Mouse (Mus musculus): ENCODE data around the gene Gpc4.
A peak's percentile ranks its signal among the peaks of the same experiment; 100 is the strongest.

Gpc4 gene

GRCm38 (mm10) chrX:52151100-52151499, 14.0 kb downstream of the Gpc4 start:
- peak; percentile 16 for DNase-seq (ENCODE audit: inconsistent ontology term)

GRCm38 (mm10) chrX:52145563-52145962, 19.5 kb downstream of the Gpc4 start:
- no peak for DNase-seq (ENCODE audit: inconsistent ontology term)

- no peak for DNase-seq (ENCODE audit: inconsistent ontology term)
These were observed 20.6 kb downstream of the Gpc4 start for GRCm38 (mm10) chrX:52144491-52144890.

GRCm38 (mm10) chrX:52140316-52140715, 24.7 kb downstream of the Gpc4 start:
- DNase-seq (ENCODE audit: inconsistent ontology term) = no peak

GRCm38 (mm10) chrX:52138461-52139075, 26.5 kb downstream of the Gpc4 start:
- DNase-seq (ENCODE audit: inconsistent ontology term) = no peak

GRCm38 (mm10) chrX:52138033-52138432, 27.0 kb downstream of the Gpc4 start:
- DNase-seq (ENCODE audit: inconsistent ontology term) = no peak

- no peak for DNase-seq (ENCODE audit: inconsistent ontology term)
These were observed 28.5 kb downstream of the Gpc4 start for GRCm38 (mm10) chrX:52136525-52136924.

- no peak for DNase-seq (ENCODE audit: inconsistent ontology term)
These were observed 35.4 kb downstream of the Gpc4 start for GRCm38 (mm10) chrX:52129604-52130003.

GRCm38 (mm10) chrX:52128794-52129193, 36.3 kb downstream of the Gpc4 start:
- DNase-seq (ENCODE audit: inconsistent ontology term) = no peak

- DNase-seq (ENCODE audit: inconsistent ontology term) = no peak
These were observed 51.4 kb downstream of the Gpc4 start for GRCm38 (mm10) chrX:52113651-52114050.

- DNase-seq (ENCODE audit: inconsistent ontology term) = peak; percentile 25
These were observed 55.4 kb downstream of the Gpc4 start for GRCm38 (mm10) chrX:52109663-52110062.

GRCm38 (mm10) chrX:52108966-52109365, 56.1 kb downstream of the Gpc4 start:
- DNase-seq (ENCODE audit: inconsistent ontology term) = no peak

GRCm38 (mm10) chrX:52103771-52104170, 61.3 kb downstream of the Gpc4 start:
- DNase-seq (ENCODE audit: inconsistent ontology term) = peak; percentile 90

- DNase-seq (ENCODE audit: inconsistent ontology term) = no peak
These were observed 63.1 kb downstream of the Gpc4 start for GRCm38 (mm10) chrX:52101940-52102339.

- DNase-seq (ENCODE audit: inconsistent ontology term) = no peak
These were observed 63.6 kb downstream of the Gpc4 start for GRCm38 (mm10) chrX:52101445-52101844.

GRCm38 (mm10) chrX:52087726-52088348, 77.2 kb downstream of the Gpc4 start:
- DNase-seq (ENCODE audit: inconsistent ontology term) = peak; percentile 42

- no peak for DNase-seq (ENCODE audit: inconsistent ontology term)
These were observed 78.0 kb downstream of the Gpc4 start for GRCm38 (mm10) chrX:52086885-52087573.

- no peak for DNase-seq (ENCODE audit: inconsistent ontology term)
These were observed 81.5 kb downstream of the Gpc4 start for GRCm38 (mm10) chrX:52083557-52083956.

- DNase-seq (ENCODE audit: inconsistent ontology term) = no peak
These were observed 92.6 kb downstream of the Gpc4 start for GRCm38 (mm10) chrX:52072410-52072809.

- DNase-seq (ENCODE audit: inconsistent ontology term) = no peak
These were observed 111.6 kb downstream of the Gpc4 start for GRCm38 (mm10) chrX:52053416-52053815.

GRCm38 (mm10) chrX:52052011-52052410, 113.0 kb downstream of the Gpc4 start:
- DNase-seq (ENCODE audit: inconsistent ontology term) = no peak

- no peak for DNase-seq (ENCODE audit: inconsistent ontology term)
These were observed 114.1 kb downstream of the Gpc4 start for GRCm38 (mm10) chrX:52050941-52051340.

GRCm38 (mm10) chrX:52039875-52040274, 125.2 kb downstream of the Gpc4 start:
- no peak for DNase-seq (ENCODE audit: inconsistent ontology term)

Measured in Muller cell, postnatal 12 days (primary cell).